Mouse (Mus musculus) heart, adult 2 months (tissue): ENCODE data around the gene Ttc13.

Experiments
- CTCF ChIP-seq: fragments of 200-600 bp; IDR thresholded peaks from 2 replicates; pipeline ENCODE4 v1.8.1; 2022; ENCODE audit warnings: antibody characterized with exemption, mild to moderate bottlenecking, moderate library complexity
- EP300 ChIP-seq: fragments of 200-500 bp; IDR thresholded peaks from 2 replicates; pipeline ENCODE4 v1.6.1; 2011; ENCODE audit warnings: low read depth, low read length, control low read depth; ENCODE audit not compliant: insufficient read depth
- POLR2A ChIP-seq: fragments of 200-500 bp; IDR thresholded peaks from 2 replicates; pipeline ENCODE4 v1.6.1; 2011; ENCODE audit warnings: mild to moderate bottlenecking, low read depth, low read length, control low read depth; ENCODE audit not compliant: insufficient read depth

- TF ChIP-seq CTCF = no peak
- TF ChIP-seq EP300 = no peak
- TF ChIP-seq POLR2A = no peak
Measured at GRCm38 (mm10) chr8:124652546-124652945, 69.2 kb downstream of the Ttc13 start.
